24 mouse cellular contexts compared by ENCODE assay signal in the genomic region with DNA sequence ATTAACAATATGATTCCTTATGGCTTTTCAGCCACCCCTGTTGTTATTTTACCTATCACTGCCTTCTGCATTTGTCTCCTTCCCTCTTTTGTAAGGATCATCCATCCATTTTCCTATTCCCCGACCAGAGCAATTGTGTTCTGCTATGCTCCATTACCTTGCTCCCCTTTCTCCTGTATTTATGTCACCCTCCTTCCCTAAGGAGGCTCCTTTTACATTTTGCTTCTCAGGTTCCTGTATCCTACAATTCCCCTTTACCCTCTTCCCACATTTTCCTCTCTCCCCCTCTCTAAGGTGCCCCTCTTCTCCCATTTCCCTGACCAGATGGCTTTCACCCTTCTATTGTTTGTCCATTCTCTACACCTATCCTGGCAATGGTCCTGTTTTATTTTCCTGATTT. TPM values are rescaled to one million over a fixed set of nuclear protein-coding genes. Genes with fewer than 3 reads are reported as not detected.
"Had no signal": no experiment of that assay in that cellular context is flagged by ENCODE, and none has a peak within 500 bp of the region (broad histone marks: within the 10 kb centered on the region; RNA-seq: fewer than 3 reads in every experiment).

No protein-coding gene starts in this region.

- H3K9me3 ChIP-seq: neural tube, embryonic 13.5 days; neural tube, embryonic 15.5 days; stomach, embryonic 15.5 days had no signal

- H3K9ac ChIP-seq: neural tube, embryonic 13.5 days; neural tube, embryonic 15.5 days; stomach, embryonic 15.5 days had no signal

- DNase-seq: retina, postnatal 1 day; right cerebral cortex, adult 18-20 months; right cerebral cortex, postnatal 14 days; right cerebral cortex, postnatal 25 days; right cerebral cortex, postnatal 4 days; spleen, adult 18-20 months; thymus, adult 18-20 months; thymus, adult 2 months; thymus, postnatal 14 days; thymus, postnatal 25 days; thymus, postnatal 36 days; thymus, postnatal 4 days had no signal

- H3K27me3 ChIP-seq: neural tube, embryonic 13.5 days; neural tube, embryonic 15.5 days; stomach, embryonic 15.5 days had no signal

- H3K36me3 ChIP-seq: neural tube, embryonic 13.5 days; neural tube, embryonic 15.5 days; stomach, embryonic 15.5 days had no signal

- H3K4me2 ChIP-seq: neural tube, embryonic 13.5 days; neural tube, embryonic 15.5 days; stomach, embryonic 15.5 days had no signal

- H3K4me1 ChIP-seq: neural tube, embryonic 13.5 days; neural tube, embryonic 15.5 days; stomach, embryonic 15.5 days had no signal

- H3K27ac ChIP-seq: neural tube, embryonic 13.5 days; neural tube, embryonic 15.5 days; stomach, embryonic 15.5 days; stomach, postnatal 0 days had no signal

- H3K4me3 ChIP-seq: neural tube, embryonic 13.5 days; neural tube, embryonic 15.5 days; stomach, embryonic 15.5 days had no signal

RNA-seq across cellular contexts. Expression of a gene that starts 4.1 kb away (rescaled TPM):
- polyA plus RNA-seq: neural tube, embryonic 13.5 days; neural tube, embryonic 14.5 days; neural tube, embryonic 15.5 days; small intestine, adult 2 months; spleen, adult 2 months; stomach, embryonic 14.5 days; stomach, embryonic 15.5 days; stomach, embryonic 16.5 days; stomach, postnatal 0 days; testis, adult 2 months; thymus, adult 2 months; thymus, postnatal 0 days; urinary bladder, adult 2 months had no signal

RNA-seq across cellular contexts. Expression of a gene that starts 23.9 kb away (rescaled TPM):
- polyA plus RNA-seq: neural tube, embryonic 13.5 days; neural tube, embryonic 14.5 days; neural tube, embryonic 15.5 days; small intestine, adult 2 months; spleen, adult 2 months; stomach, embryonic 14.5 days; stomach, embryonic 15.5 days; stomach, embryonic 16.5 days; stomach, postnatal 0 days; testis, adult 2 months; thymus, adult 2 months; thymus, postnatal 0 days; urinary bladder, adult 2 months had no signal
